Mouse (Mus musculus): ENCODE measurements around the gene Fbxo22. TPM values are rescaled to one million over a fixed set of nuclear protein-coding genes. Genes with fewer than 3 reads are reported as not detected.
"Not testable (repeated sequence)": the region's sequence is repeated elsewhere in the genome, so short reads cannot be mapped to it uniquely, and the experiment has no call there.

Fbxo22 gene
- polyA plus RNA-seq, 1 experiment from 2014 or later: 79.1 TPM

DNA sequence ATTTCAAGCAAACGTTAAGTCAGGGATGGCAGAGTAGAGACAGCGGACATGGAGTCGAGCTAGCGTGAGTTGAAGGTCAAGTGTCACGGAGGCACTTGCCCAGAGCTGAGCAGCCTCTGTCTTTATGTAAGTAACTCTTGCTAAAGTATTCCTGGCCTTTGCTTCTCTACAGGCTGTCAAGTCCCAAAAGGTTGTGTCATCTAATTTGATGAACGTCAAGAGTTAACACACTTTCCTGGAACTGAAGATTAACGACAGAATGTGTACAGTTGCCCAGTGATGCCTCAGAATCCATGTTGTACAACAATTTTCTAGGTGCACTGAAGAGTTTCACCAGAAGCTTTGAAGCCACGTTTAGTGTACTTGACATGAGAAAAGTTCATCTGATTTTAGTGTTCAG is 37.7 kb downstream of the Fbxo22 start:
- Histone ChIP-seq H3K27ac (no peak overlapping the region), H3K9ac (no peak overlapping the region), H3K9me3 (ENCODE audit: control insufficient read depth, low read length) (no peaks in the 10 kb centered on the region), H3K27me3 (ENCODE audit: control insufficient read depth, insufficient read depth, low read length) (no peaks in the 10 kb centered on the region), H3K4me3 (replicated peaks; ENCODE audit: low read length) (no peak overlapping the region), H3K4me2 (replicated peaks) (no peak overlapping the region), H3K4me1 (replicated peaks; ENCODE audit: control insufficient read depth, insufficient read depth, low read length) (no peaks in the 10 kb centered on the region), H3K36me3 (replicated peaks; ENCODE audit: control insufficient read depth, insufficient read depth) (no peaks in the 10 kb centered on the region)
- 80% methylated on average over 8 of the region's 8 CpGs for WGBS
- DNase-seq (ENCODE audit: low spot score) (no peak), ATAC-seq (ENCODE audit: low FRiP score) (no peak)

- H3K27ac ChIP-seq: no peak overlapping the region
- no peak for DNase-seq (ENCODE audit: low spot score)
- no peaks in the 10 kb centered on the region for H3K27me3 ChIP-seq (ENCODE audit: control insufficient read depth, insufficient read depth, low read length)
- H3K9me3 ChIP-seq (ENCODE audit: control insufficient read depth, low read length): no peaks in the 10 kb centered on the region
- no peaks in the 10 kb centered on the region for H3K36me3 ChIP-seq (replicated peaks; ENCODE audit: control insufficient read depth, insufficient read depth)
- H3K4me3 ChIP-seq (replicated peaks; ENCODE audit: low read length): no peak overlapping the region
- H3K9ac ChIP-seq: no peak overlapping the region
- WGBS: 98% methylated on average over 4 of the region's 4 CpGs
- no peak for ATAC-seq (ENCODE audit: low FRiP score)
- H3K4me1 ChIP-seq (replicated peaks; ENCODE audit: control insufficient read depth, insufficient read depth, low read length): no peaks in the 10 kb centered on the region
- H3K4me2 ChIP-seq (replicated peaks): no peak overlapping the region
Observed at GRCm38 (mm10) chr9:55246918-55247317, 38.2 kb downstream of the Fbxo22 start.

GRCm38 (mm10) chr9:55248465-55248864 is 39.7 kb downstream of the Fbxo22 start:
- 82% methylated on average over 4 of the region's 4 CpGs for WGBS
- Histone ChIP-seq H3K27me3 (ENCODE audit: control insufficient read depth, insufficient read depth, low read length) (no peaks in the 10 kb centered on the region), H3K9ac (no peak overlapping the region), H3K4me2 (replicated peaks) (no peak overlapping the region), H3K9me3 (ENCODE audit: control insufficient read depth, low read length) (no peaks in the 10 kb centered on the region), H3K36me3 (replicated peaks; ENCODE audit: control insufficient read depth, insufficient read depth) (no peaks in the 10 kb centered on the region), H3K4me1 (replicated peaks; ENCODE audit: control insufficient read depth, insufficient read depth, low read length) (no peaks in the 10 kb centered on the region), H3K4me3 (replicated peaks; ENCODE audit: low read length) (no peak overlapping the region), H3K27ac (no peak overlapping the region)
- DNase-seq (ENCODE audit: low spot score) (no peak), ATAC-seq (ENCODE audit: low FRiP score) (no peak)

DNA sequence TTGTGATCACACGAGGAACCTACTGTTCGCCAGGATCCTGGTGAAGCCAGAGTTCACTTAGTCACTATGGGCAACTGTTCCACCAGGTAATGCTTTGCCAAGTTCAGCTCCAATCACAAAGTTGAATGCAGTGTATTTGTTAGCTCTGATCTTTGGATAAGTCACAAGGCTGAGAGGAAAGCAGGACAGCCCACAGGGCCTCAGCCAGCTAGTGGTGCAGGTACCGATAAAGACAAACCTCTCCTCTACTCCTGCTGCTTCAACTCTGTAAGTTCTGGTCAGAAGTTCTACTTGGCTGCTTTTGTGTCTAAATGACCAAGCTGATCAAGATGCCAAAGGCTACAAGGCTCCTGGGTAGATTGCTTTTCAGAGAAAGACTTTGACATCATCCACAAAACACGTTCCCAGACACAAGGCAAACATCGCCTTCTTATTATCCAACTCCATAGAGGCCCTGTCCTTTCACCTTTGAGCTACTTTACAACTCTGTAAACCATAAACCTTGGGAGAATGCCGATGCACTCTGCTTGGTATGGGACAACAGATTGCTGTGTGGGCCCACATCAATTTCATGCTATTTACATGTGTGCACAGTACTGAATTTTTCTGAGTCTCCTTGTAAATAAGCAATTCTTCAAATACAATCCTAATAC is 42.0 kb downstream of the Fbxo22 start:
- no peaks in the 10 kb centered on the region for H3K36me3 ChIP-seq (replicated peaks; ENCODE audit: control insufficient read depth, insufficient read depth)
- H3K9ac ChIP-seq: no peak overlapping the region
- H3K4me2 ChIP-seq (replicated peaks): no peak overlapping the region
- H3K27ac ChIP-seq: no peak overlapping the region
- DNase-seq (ENCODE audit: low spot score): no peak
- no peaks in the 10 kb centered on the region for H3K4me1 ChIP-seq (replicated peaks; ENCODE audit: control insufficient read depth, insufficient read depth, low read length)
- no peaks in the 10 kb centered on the region for H3K27me3 ChIP-seq (ENCODE audit: control insufficient read depth, insufficient read depth, low read length)
- WGBS: 84% methylated on average over 6 of the region's 6 CpGs
- H3K4me3 ChIP-seq (replicated peaks; ENCODE audit: low read length): no peak overlapping the region
- no peak for ATAC-seq (ENCODE audit: low FRiP score)
- no peaks in the 10 kb centered on the region for H3K9me3 ChIP-seq (ENCODE audit: control insufficient read depth, low read length)

GRCm38 (mm10) chr9:55252097-55252496 is 43.4 kb downstream of the Fbxo22 start:
- H3K9me3 ChIP-seq (ENCODE audit: control insufficient read depth, low read length); H3K36me3 ChIP-seq (replicated peaks; ENCODE audit: control insufficient read depth, insufficient read depth); ATAC-seq (ENCODE audit: low FRiP score); H3K4me2 ChIP-seq (replicated peaks); H3K4me1 ChIP-seq (replicated peaks; ENCODE audit: control insufficient read depth, insufficient read depth, low read length); H3K9ac ChIP-seq; H3K4me3 ChIP-seq (replicated peaks; ENCODE audit: low read length); H3K27me3 ChIP-seq (ENCODE audit: control insufficient read depth, insufficient read depth, low read length); DNase-seq (ENCODE audit: low spot score); H3K27ac ChIP-seq: not testable (repeated sequence)
- WGBS: 65% methylated on average over 2 of the region's 2 CpGs

- Histone ChIP-seq H3K4me2 (replicated peaks) (no peak overlapping the region), H3K27me3 (ENCODE audit: control insufficient read depth, insufficient read depth, low read length) (no peaks in the 10 kb centered on the region), H3K9ac (no peak overlapping the region), H3K9me3 (ENCODE audit: control insufficient read depth, low read length) (no peaks in the 10 kb centered on the region), H3K27ac (no peak overlapping the region), H3K36me3 (replicated peaks; ENCODE audit: control insufficient read depth, insufficient read depth) (no peaks in the 10 kb centered on the region), H3K4me1 (replicated peaks; ENCODE audit: control insufficient read depth, insufficient read depth, low read length) (no peaks in the 10 kb centered on the region), H3K4me3 (replicated peaks; ENCODE audit: low read length) (no peak overlapping the region)
- DNase-seq (ENCODE audit: low spot score) (no peak), ATAC-seq (ENCODE audit: low FRiP score) (no peak)
- 73% methylated on average over 1 of the region's 1 CpGs for WGBS
Observed at GRCm38 (mm10) chr9:55253849-55254248, 45.1 kb downstream of the Fbxo22 start.

GRCm38 (mm10) chr9:55255056-55255455 is 46.3 kb downstream of the Fbxo22 start:
- DNase-seq (ENCODE audit: low spot score) (no peak), ATAC-seq (ENCODE audit: low FRiP score) (no peak)
- H3K36me3 ChIP-seq (replicated peaks; ENCODE audit: control insufficient read depth, insufficient read depth): no peaks in the 10 kb centered on the region
- H3K4me2 ChIP-seq (replicated peaks): no peak overlapping the region
- no peaks in the 10 kb centered on the region for H3K9me3 ChIP-seq (ENCODE audit: control insufficient read depth, low read length)
- H3K27ac ChIP-seq: no peak overlapping the region
- WGBS: 88% methylated on average over 5 of the region's 5 CpGs
- no peak overlapping the region for H3K9ac ChIP-seq
- no peak overlapping the region for H3K4me3 ChIP-seq (replicated peaks; ENCODE audit: low read length)
- H3K4me1 ChIP-seq (replicated peaks; ENCODE audit: control insufficient read depth, insufficient read depth, low read length): no peaks in the 10 kb centered on the region
- no peaks in the 10 kb centered on the region for H3K27me3 ChIP-seq (ENCODE audit: control insufficient read depth, insufficient read depth, low read length)

DNA sequence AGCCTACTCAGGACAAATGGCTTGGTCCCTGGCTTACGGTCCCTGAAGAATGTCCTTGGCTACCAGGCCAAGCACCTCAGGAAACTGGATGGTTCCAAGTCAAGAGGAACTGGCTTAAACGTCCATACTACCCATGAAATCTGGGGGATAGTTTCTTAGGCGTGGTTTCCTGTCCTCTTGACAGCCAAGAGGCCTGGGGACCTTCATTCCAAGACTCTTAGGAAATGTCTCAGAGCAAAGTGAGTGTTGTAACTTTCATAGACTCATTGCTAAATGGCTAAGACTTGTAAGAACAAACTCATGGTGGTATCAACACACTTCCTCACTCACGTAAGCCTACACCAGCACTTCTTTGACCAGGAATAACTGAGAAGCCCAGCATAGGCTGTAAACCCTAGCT is 46.9 kb downstream of the Fbxo22 start:
- Histone ChIP-seq H3K36me3 (replicated peaks; ENCODE audit: control insufficient read depth, insufficient read depth) (no peaks in the 10 kb centered on the region), H3K4me3 (replicated peaks; ENCODE audit: low read length) (no peak overlapping the region), H3K9ac (no peak overlapping the region), H3K27me3 (ENCODE audit: control insufficient read depth, insufficient read depth, low read length) (no peaks in the 10 kb centered on the region), H3K9me3 (ENCODE audit: control insufficient read depth, low read length) (no peaks in the 10 kb centered on the region), H3K4me2 (replicated peaks) (no peak overlapping the region), H3K27ac (no peak overlapping the region), H3K4me1 (replicated peaks; ENCODE audit: control insufficient read depth, insufficient read depth, low read length) (no peaks in the 10 kb centered on the region)
- no peak for ATAC-seq (ENCODE audit: low FRiP score)
- 76% methylated on average over 4 of the region's 4 CpGs for WGBS
- DNase-seq (ENCODE audit: low spot score): no peak

DNA sequence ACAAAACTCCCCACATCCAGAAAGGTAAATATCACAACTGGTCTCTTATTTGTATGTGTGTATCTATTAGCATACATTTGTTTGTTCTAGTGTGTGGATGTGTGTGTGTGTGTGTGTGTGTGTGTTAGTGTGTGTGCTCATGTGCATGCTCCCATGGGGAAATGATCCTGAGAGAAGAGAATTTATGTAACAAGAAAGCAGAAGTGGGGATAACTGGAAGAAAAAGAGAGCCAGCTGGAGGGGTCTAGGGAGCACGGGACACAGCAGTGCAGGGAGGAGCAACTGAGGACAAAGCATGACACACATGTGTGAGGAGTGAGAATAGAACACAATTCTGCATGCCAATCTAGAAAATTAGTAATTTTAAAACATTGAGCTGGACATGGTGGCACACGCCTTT is 48.4 kb downstream of the Fbxo22 start:
- no peaks in the 10 kb centered on the region for H3K9me3 ChIP-seq (ENCODE audit: control insufficient read depth, low read length)
- H3K4me2 ChIP-seq (replicated peaks): no peak overlapping the region
- 96% methylated on average over 2 of the region's 2 CpGs for WGBS
- H3K36me3 ChIP-seq (replicated peaks; ENCODE audit: control insufficient read depth, insufficient read depth): no peaks in the 10 kb centered on the region
- no peak overlapping the region for H3K9ac ChIP-seq
- H3K4me3 ChIP-seq (replicated peaks; ENCODE audit: low read length): no peak overlapping the region
- no peak for DNase-seq (ENCODE audit: low spot score)
- no peak overlapping the region for H3K27ac ChIP-seq
- ATAC-seq (ENCODE audit: low FRiP score): no peak
- no peaks in the 10 kb centered on the region for H3K4me1 ChIP-seq (replicated peaks; ENCODE audit: control insufficient read depth, insufficient read depth, low read length)
- no peaks in the 10 kb centered on the region for H3K27me3 ChIP-seq (ENCODE audit: control insufficient read depth, insufficient read depth, low read length)

DNA sequence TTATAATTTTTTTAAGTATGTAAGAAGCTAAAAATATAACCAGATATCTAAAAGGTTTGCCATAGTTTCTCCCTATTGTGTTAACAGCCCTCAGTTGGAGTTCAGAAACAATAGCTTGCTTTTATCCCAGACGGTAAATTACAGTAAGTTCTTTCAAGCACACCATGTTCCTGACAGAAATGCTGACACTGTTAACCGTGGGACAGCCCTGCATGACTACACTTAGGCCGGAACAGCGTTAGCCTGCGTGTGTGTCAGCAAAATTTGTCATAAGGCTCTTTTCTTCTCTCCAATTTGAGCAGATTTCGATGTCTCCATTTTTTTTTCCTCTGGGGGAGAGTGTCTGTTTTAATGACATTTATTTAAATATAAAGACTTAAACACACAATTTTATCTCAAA is 51.0 kb downstream of the Fbxo22 start:
- ATAC-seq (ENCODE audit: low FRiP score): no peak
- no peak for DNase-seq (ENCODE audit: low spot score)
- Histone ChIP-seq H3K36me3 (replicated peaks; ENCODE audit: control insufficient read depth, insufficient read depth) (no peaks in the 10 kb centered on the region), H3K27me3 (ENCODE audit: control insufficient read depth, insufficient read depth, low read length) (no peaks in the 10 kb centered on the region), H3K27ac (no peak overlapping the region), H3K4me2 (replicated peaks) (no peak overlapping the region), H3K4me1 (replicated peaks; ENCODE audit: control insufficient read depth, insufficient read depth, low read length) (no peaks in the 10 kb centered on the region), H3K9me3 (ENCODE audit: control insufficient read depth, low read length) (no peaks in the 10 kb centered on the region), H3K9ac (no peak overlapping the region), H3K4me3 (replicated peaks; ENCODE audit: low read length) (no peak overlapping the region)
- WGBS: 63% methylated on average over 6 of the region's 6 CpGs
